Mouse (Mus musculus): ENCODE results near the gene Dennd4c. TPM values are rescaled to one million over a fixed set of nuclear protein-coding genes. Genes with fewer than 3 reads are reported as not detected.
A peak's percentile ranks its signal among the peaks of the same experiment; 100 is the strongest.

The Dennd4c gene
- polyA plus RNA-seq, 1 experiment, result 2.5 TPM

DNA sequence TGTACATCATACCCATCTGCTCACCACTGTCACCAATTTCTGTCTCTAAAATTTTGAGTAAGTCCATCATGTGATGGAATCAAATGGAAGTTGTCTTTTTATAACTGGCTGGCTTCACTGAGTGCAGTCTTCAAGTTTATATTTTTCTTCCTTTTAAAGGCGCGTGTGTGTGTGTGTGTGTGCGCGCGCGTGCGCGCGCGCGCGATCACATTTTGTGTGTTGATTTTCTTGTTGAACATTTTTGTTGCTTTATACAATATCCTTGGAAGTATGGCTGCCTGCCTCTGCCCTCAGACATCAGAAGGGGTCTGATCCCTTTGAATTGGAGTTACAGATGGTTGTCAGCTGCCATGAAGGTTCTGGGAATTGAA is 109.7 kb downstream of the Dennd4c start:
- Histone ChIP-seq H3K36me3 (ENCODE audit: control insufficient read depth, insufficient read depth) (peaks cover 22% of the 10 kb centered on the region), H3K4me3 (peak overlapping the region; percentile 74), H3K4me2 (ENCODE audit: low read depth) (peak overlapping the region; percentile 94), H3ac (ENCODE audit: control insufficient read depth, insufficient read length) (peak overlapping the region; percentile 32), H3K79me2 (ENCODE audit: control insufficient read depth, insufficient read depth) (peaks cover 23% of the 10 kb centered on the region), H3K27me3 (ENCODE audit: control insufficient read depth, insufficient read depth, insufficient read length) (peaks cover 5% of the 10 kb centered on the region)
- TF ChIP-seq E2F4 (IDR thresholded peaks at IDR 0.05; ENCODE audit: insufficient read depth) (no peak), SRF (IDR thresholded peaks at IDR 0.05; ENCODE audit: control insufficient read depth, insufficient read length, low read depth) (no peak), USF1 (IDR thresholded peaks at IDR 0.05; ENCODE audit: low read depth) (no peak), MYOG (IDR thresholded peaks at IDR 0.05; ENCODE audit: control insufficient read depth in 1 of 3, insufficient read depth in 1 of 3, insufficient read length in 2 of 3, low read depth in 2 of 3) (no peak)

- H3K79me2 ChIP-seq (ENCODE audit: control insufficient read depth, insufficient read depth), result no peaks in the 10 kb centered on the region
- TF ChIP-seq TCF12 (IDR thresholded peaks at IDR 0.05; ENCODE audit: insufficient read depth, poor library complexity, severe bottlenecking), result no peak
- no peak for TF ChIP-seq MYOG (IDR thresholded peaks at IDR 0.05; ENCODE audit: control insufficient read depth in 1 of 3, insufficient read depth in 1 of 3, insufficient read length in 2 of 3, low read depth in 2 of 3)
- TF ChIP-seq E2F4 (IDR thresholded peaks at IDR 0.05; ENCODE audit: insufficient read depth), result no peak
- TF ChIP-seq USF1 (IDR thresholded peaks at IDR 0.05; ENCODE audit: low read depth), result no peak
- no peak for TF ChIP-seq TCF3 (IDR thresholded peaks at IDR 0.05; ENCODE audit: insufficient read length, low read depth)
- no peak for TF ChIP-seq POLR2A (IDR thresholded peaks at IDR 0.05; ENCODE audit: insufficient read length, low read depth)
- TF ChIP-seq MAX (IDR thresholded peaks at IDR 0.05; ENCODE audit: low read depth), result no peak
- TF ChIP-seq CEBPB (IDR thresholded peaks at IDR 0.05; ENCODE audit: insufficient read depth, poor library complexity, severe bottlenecking), result no peak
- no peak for TF ChIP-seq MYOD1 (IDR thresholded peaks at IDR 0.05; ENCODE audit: control insufficient read depth in 1 of 3, insufficient read length in 2 of 3, low read depth in 2 of 3)
- no peak for TF ChIP-seq SRF (IDR thresholded peaks at IDR 0.05; ENCODE audit: control insufficient read depth, insufficient read length, low read depth)
- H3K4me3 ChIP-seq, result no peak overlapping the region
- H3K4me2 ChIP-seq (ENCODE audit: low read depth), result no peak overlapping the region
- H3K27me3 ChIP-seq (ENCODE audit: control insufficient read depth, insufficient read depth, insufficient read length), result peaks cover 14% of the 10 kb centered on the region
- no peak overlapping the region for H3ac ChIP-seq (ENCODE audit: control insufficient read depth, insufficient read length)
- no peaks in the 10 kb centered on the region for H3K36me3 ChIP-seq (ENCODE audit: control insufficient read depth, insufficient read depth)
Observed at GRCm38 (mm10) chr4:86864087-86864486, 115.7 kb downstream of the Dennd4c start.

DNA sequence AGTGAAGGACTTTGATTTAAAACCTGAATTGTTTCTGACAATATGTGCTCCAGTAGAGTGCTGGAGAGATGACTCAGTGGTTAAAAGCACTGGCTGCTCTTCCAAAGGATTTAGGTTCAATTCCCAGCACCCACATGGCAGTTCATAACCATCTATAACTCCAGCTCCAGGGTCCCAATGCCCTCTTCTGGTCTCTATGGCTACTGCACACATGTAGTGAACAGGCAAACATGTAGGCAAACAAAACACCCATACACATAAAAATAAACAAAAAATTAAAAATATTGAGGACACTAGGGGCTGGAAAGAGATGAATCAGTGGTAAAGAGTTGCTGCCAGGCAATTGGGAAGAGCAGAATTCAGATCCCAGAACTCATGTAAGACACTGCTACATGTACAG is 123.6 kb downstream of the Dennd4c start:
- no peak overlapping the region for H3ac ChIP-seq (ENCODE audit: control insufficient read depth, insufficient read length)
- no peak overlapping the region for H3K4me3 ChIP-seq
- H3K27me3 ChIP-seq (ENCODE audit: control insufficient read depth, insufficient read depth, insufficient read length), result peaks cover 5% of the 10 kb centered on the region
- no peaks in the 10 kb centered on the region for H3K79me2 ChIP-seq (ENCODE audit: control insufficient read depth, insufficient read depth)
- TF ChIP-seq REST (IDR thresholded peaks at IDR 0.05; ENCODE audit: insufficient read depth, insufficient read length) (no peak), MYOG (IDR thresholded peaks at IDR 0.05; ENCODE audit: control insufficient read depth in 1 of 3, insufficient read depth in 1 of 3, insufficient read length in 2 of 3, low read depth in 2 of 3) (no peak), CEBPB (IDR thresholded peaks at IDR 0.05; ENCODE audit: insufficient read depth, poor library complexity, severe bottlenecking) (no peak), SRF (IDR thresholded peaks at IDR 0.05; ENCODE audit: control insufficient read depth, insufficient read length, low read depth) (no peak), TCF12 (IDR thresholded peaks at IDR 0.05; ENCODE audit: insufficient read depth, poor library complexity, severe bottlenecking) (no peak), POLR2A (IDR thresholded peaks at IDR 0.05; ENCODE audit: insufficient read length, low read depth) (no peak), E2F4 (IDR thresholded peaks at IDR 0.05; ENCODE audit: insufficient read depth) (no peak), TCF3 (IDR thresholded peaks at IDR 0.05; ENCODE audit: insufficient read length, low read depth) (no peak), MYOD1 (IDR thresholded peaks at IDR 0.05; ENCODE audit: control insufficient read depth in 1 of 3, insufficient read length in 2 of 3, low read depth in 2 of 3) (no peak), POLR2AphosphoS2 (IDR thresholded peaks at IDR 0.05; ENCODE audit: insufficient read length, low read depth) (no peak), MAX (IDR thresholded peaks at IDR 0.05; ENCODE audit: low read depth) (no peak), USF1 (IDR thresholded peaks at IDR 0.05; ENCODE audit: low read depth) (no peak)
- H3K36me3 ChIP-seq (ENCODE audit: control insufficient read depth, insufficient read depth), result no peaks in the 10 kb centered on the region
- H3K4me2 ChIP-seq (ENCODE audit: low read depth), result no peak overlapping the region

GRCm38 (mm10) chr4:86873072-86873471 is 124.7 kb downstream of the Dennd4c start:
- no peak overlapping the region for H3ac ChIP-seq (ENCODE audit: control insufficient read depth, insufficient read length)
- TF ChIP-seq REST (IDR thresholded peaks at IDR 0.05; ENCODE audit: insufficient read depth, insufficient read length) (no peak), TCF12 (IDR thresholded peaks at IDR 0.05; ENCODE audit: insufficient read depth, poor library complexity, severe bottlenecking) (no peak), MYOG (IDR thresholded peaks at IDR 0.05; ENCODE audit: control insufficient read depth in 1 of 3, insufficient read depth in 1 of 3, insufficient read length in 2 of 3, low read depth in 2 of 3) (no peak), POLR2AphosphoS2 (IDR thresholded peaks at IDR 0.05; ENCODE audit: insufficient read length, low read depth) (no peak), SRF (IDR thresholded peaks at IDR 0.05; ENCODE audit: control insufficient read depth, insufficient read length, low read depth) (no peak), E2F4 (IDR thresholded peaks at IDR 0.05; ENCODE audit: insufficient read depth) (no peak), CEBPB (IDR thresholded peaks at IDR 0.05; ENCODE audit: insufficient read depth, poor library complexity, severe bottlenecking) (no peak), USF1 (IDR thresholded peaks at IDR 0.05; ENCODE audit: low read depth) (no peak), MAX (IDR thresholded peaks at IDR 0.05; ENCODE audit: low read depth) (no peak), MYOD1 (IDR thresholded peaks at IDR 0.05; ENCODE audit: control insufficient read depth in 1 of 3, insufficient read length in 2 of 3, low read depth in 2 of 3) (no peak), POLR2A (IDR thresholded peaks at IDR 0.05; ENCODE audit: insufficient read length, low read depth) (no peak), TCF3 (IDR thresholded peaks at IDR 0.05; ENCODE audit: insufficient read length, low read depth) (no peak)
- peaks cover 5% of the 10 kb centered on the region for H3K27me3 ChIP-seq (ENCODE audit: control insufficient read depth, insufficient read depth, insufficient read length)
- H3K4me3 ChIP-seq, result no peak overlapping the region
- no peak overlapping the region for H3K4me2 ChIP-seq (ENCODE audit: low read depth)
- no peaks in the 10 kb centered on the region for H3K79me2 ChIP-seq (ENCODE audit: control insufficient read depth, insufficient read depth)
- no peaks in the 10 kb centered on the region for H3K36me3 ChIP-seq (ENCODE audit: control insufficient read depth, insufficient read depth)

Data from myocyte (in vitro differentiated cells).